Mouse (Mus musculus) brown adipose tissue, adult 24 weeks (tissue): ENCODE measurements at regions not wholly inside any gene's neighbourhood (a gene's known extent, or its start where the extent isn't known, plus 50 kb on each side); places are given as distances from the start of the nearest gene placed in this dataset.

ENCODE experiments used
- H3K27ac ChIP-seq: fragments of 200-500 bp; replicated peaks from 2 replicates; pipeline ENCODE4 v1.5.1; 2012; ENCODE audit warnings: low read depth, mild to moderate bottlenecking, low read length
- H3K4me1 ChIP-seq: fragments of 200-500 bp; 2 replicates; pipeline ENCODE4 v1.6.1; 2012; ENCODE audit warnings: low read length, mixed read lengths; ENCODE audit not compliant: control insufficient read depth, insufficient read depth, insufficient read length
- H3K4me3 ChIP-seq: fragments of 200-500 bp; 2 replicates; pipeline ENCODE4 v1.5.1; 2012; ENCODE audit warnings: low read depth, mild to moderate bottlenecking, low read length, moderate library complexity; ENCODE audit not compliant: insufficient read depth

DNA sequence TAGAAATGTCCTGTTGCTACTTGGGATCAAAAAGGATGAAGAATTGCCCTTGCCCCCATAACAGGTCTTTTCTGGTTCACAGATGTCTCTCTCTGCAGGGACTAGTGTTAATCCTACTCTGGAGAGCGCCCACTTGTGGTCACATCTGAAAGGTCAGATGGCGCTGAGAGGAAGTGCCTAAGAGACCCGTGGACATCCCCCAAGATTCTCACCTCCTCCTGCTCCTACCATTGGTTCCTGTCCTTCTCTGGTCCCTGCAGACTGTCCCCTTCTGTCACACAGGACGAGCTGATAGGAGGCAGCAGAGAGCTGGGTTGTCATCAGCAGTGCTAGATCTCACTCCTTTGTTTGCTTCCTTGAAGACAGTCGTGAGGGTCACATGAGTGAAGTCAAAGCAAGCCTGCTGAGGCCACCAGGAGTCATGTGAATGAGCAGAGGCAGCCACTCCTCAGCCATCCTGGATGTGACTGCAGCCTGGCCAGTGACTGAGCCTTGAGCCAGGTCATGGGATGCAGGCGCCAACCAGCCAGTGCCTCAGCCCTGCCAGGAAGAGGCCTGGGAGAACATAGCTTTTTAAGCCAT, 420.6 kb downstream of the Matn1 start:
- H3K27ac ChIP-seq, result no peak overlapping the region
- H3K4me3 ChIP-seq, result no peak overlapping the region
- H3K4me1 ChIP-seq, result no peaks in the 10 kb centered on the region

GRCm38 (mm10) chr4:131366006-131366405, 421.8 kb downstream of the Matn1 start:
- Histone ChIP-seq H3K27ac (no peak overlapping the region), H3K4me1 (no peaks in the 10 kb centered on the region), H3K4me3 (no peak overlapping the region)

GRCm38 (mm10) chr4:131366656-131367055, 422.5 kb downstream of the Matn1 start:
- no peak overlapping the region for H3K4me3 ChIP-seq
- H3K4me1 ChIP-seq, result no peaks in the 10 kb centered on the region
- no peak overlapping the region for H3K27ac ChIP-seq

- peak overlapping the region; percentile 73 for H3K4me3 ChIP-seq
- peak overlapping the region; percentile 93 for H3K27ac ChIP-seq
- no peaks in the 10 kb centered on the region for H3K4me1 ChIP-seq
Measured at GRCm38 (mm10) chr4:131372517-131372916, 428.3 kb downstream of the Matn1 start.

GRCm38 (mm10) chr4:131373172-131373571, 429.0 kb downstream of the Matn1 start:
- no peak overlapping the region for H3K27ac ChIP-seq
- H3K4me3 ChIP-seq, result peak overlapping the region; percentile 17
- H3K4me1 ChIP-seq, result no peaks in the 10 kb centered on the region

GRCm38 (mm10) chr4:131374527-131375290, 430.5 kb downstream of the Matn1 start:
- Histone ChIP-seq H3K4me1 (0 out of 2 replicates have a peak, but pooled peaks cover 2% of the 10 kb centered on the region), H3K4me3 (no peak overlapping the region), H3K27ac (no peak overlapping the region)

- 0 out of 2 replicates have a peak, but pooled peaks cover 2% of the 10 kb centered on the region for H3K4me1 ChIP-seq
- no peak overlapping the region for H3K27ac ChIP-seq
- H3K4me3 ChIP-seq, result no peak overlapping the region
Measured at GRCm38 (mm10) chr4:131381063-131381462, 436.9 kb downstream of the Matn1 start.

- Histone ChIP-seq H3K4me3 (no peak overlapping the region), H3K4me1 (0 out of 2 replicates have a peak, but pooled peaks cover 2% of the 10 kb centered on the region), H3K27ac (no peak overlapping the region)
Measured at GRCm38 (mm10) chr4:131381529-131381928, 437.3 kb downstream of the Matn1 start.

GRCm38 (mm10) chr4:131383862-131384261, 439.7 kb downstream of the Matn1 start:
- H3K4me3 ChIP-seq, result no peak overlapping the region
- H3K27ac ChIP-seq, result no peak overlapping the region
- 0 out of 2 replicates have a peak, but pooled peaks cover 2% of the 10 kb centered on the region for H3K4me1 ChIP-seq

DNA sequence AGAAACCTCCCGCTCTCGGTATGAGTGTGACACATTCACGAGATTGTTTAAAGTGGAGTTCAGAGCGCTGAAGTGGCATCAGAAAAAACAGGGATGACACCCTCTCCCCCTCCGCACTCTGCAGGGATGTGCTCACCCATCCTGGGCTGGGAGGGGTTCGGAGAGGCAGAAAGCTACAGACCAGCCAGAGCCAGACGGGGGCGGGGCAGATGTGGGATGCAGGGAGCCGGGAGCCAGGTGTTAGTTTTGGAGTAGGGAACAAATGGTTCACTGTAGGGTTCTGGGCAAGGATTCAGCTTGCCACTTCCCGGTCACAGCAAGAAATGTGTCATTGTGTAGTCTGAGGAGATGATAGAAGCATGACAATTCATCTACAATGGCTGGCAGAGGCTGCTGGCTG, 442.8 kb downstream of the Matn1 start:
- no peak overlapping the region for H3K27ac ChIP-seq
- H3K4me3 ChIP-seq, result no peak overlapping the region
- H3K4me1 ChIP-seq, result no peaks in the 10 kb centered on the region

DNA sequence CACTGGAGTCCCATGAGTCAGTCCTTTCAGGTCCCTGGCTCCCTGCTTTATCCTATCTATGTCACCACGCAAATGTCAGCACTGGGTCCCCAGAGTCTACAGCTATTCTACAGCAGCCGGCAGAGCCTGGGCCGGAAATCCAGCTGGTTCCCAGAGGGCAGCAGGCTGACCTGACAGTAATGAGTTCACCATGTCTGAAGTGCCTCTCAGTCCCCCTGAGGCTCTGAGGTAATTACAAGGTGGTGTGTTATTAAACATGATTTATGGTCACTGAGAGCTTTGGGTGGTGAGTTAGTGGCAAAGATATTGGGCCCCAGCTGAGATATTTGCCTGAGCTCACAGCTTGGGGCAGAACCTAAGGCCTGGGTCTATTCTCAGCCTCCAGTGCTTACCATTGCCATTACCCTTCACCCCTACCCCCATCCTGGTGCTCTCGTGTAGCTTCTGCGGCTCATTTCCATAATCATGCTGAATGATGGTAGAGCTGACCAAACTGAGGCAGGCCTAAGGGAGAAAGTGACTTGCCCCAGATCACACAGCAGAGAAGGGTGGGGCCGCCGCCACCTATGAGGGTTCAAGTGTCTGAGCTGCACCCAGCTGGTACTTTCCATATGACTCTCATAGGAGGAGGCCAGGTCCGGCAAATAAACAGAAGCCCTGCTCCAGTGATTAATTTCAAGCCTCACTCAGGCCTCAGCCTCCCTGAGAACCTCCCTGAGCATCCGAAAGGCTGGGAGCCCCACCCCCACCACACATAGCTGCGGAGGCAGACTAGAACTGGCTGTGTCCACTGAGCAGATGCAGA, 446.8 kb downstream of the Ptpru start:
- Histone ChIP-seq H3K4me1 (no peaks in the 10 kb centered on the region), H3K27ac (no peak overlapping the region), H3K4me3 (no peak overlapping the region)

DNA sequence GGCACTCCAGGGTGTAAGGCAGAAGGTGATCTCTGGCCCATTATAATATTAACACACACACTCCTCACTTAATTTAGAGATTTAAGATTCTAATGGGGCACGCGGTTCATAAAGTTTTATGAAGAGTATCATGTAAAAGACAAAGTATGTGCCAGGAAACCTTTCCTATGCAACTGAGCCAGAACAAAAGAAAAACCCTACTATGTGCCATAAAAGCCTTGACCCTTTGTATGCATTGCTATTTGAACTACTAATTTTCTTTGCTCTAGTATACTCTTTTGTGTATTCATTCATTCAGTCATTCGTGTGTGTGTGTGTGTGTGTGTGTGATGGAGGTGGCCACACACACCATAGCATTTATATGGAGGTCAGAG, 446.2 kb downstream of the Ptpru start:
- Histone ChIP-seq H3K4me1 (no peaks in the 10 kb centered on the region), H3K4me3 (no peak overlapping the region), H3K27ac (no peak overlapping the region)

DNA sequence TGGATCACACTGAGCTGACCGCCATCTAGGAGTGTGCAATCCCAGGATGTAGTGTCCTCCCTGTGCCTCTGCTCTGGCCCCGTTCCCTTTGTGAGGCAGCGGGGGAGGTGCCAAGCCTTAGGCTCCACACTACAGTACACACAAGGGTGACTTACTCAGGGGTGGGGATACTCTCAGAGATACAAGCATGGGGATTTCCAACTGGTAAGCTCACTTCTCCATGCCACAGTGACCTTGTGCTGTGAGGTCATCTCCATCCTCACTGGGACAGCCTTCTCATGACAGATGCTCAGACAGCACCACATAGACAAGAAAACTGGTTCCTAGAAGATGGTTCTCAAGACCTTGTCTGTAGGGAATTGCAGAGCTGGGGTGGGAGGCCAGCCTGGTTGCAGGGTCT, 445.6 kb downstream of the Ptpru start:
- Histone ChIP-seq H3K4me1 (no peaks in the 10 kb centered on the region), H3K27ac (no peak overlapping the region), H3K4me3 (no peak overlapping the region)

DNA sequence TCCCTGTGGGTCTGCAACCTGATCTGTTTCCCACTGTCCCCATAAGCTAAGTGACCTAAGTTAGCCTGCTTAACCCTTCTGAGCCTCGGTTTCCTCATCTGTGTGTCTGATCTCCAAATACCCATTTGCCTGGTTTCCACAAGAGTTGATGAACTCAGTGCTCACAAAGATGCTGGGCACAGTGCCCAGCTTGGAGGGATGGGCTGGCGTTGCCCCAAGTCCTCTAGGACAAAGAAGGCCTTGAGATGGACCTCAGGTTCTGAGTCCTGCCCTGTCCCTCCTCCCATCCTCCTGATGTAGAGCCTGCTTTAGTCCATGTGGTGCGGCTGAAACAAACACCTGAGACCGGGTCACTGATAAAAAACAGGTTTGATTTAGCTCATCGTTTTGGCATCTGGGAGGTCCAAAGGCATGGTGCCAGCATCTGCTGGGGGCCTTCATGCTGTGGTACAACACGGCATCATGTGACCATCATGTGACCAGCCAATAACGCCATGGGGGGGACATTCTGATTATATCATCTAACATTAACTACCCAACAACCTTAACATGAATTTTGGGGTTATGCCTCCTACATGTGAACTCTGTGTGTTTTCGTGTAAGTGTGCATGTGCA, 441.8 kb downstream of the Ptpru start:
- H3K27ac ChIP-seq, result no peak overlapping the region
- no peaks in the 10 kb centered on the region for H3K4me1 ChIP-seq
- H3K4me3 ChIP-seq, result no peak overlapping the region

- Histone ChIP-seq H3K4me3 (no peak overlapping the region), H3K27ac (no peak overlapping the region), H3K4me1 (no peaks in the 10 kb centered on the region)
Measured at GRCm38 (mm10) chr4:131397161-131397560, 440.9 kb downstream of the Ptpru start.
